Mouse (Mus musculus) left cerebral cortex, adult 11 months (tissue): Measurements from ENCODE around the gene Parm1.

ENCODE experiments used
- DNase-seq: peaks from one replicate; pipeline ENCODE4 v3.0.0; 2022; ENCODE audit warnings: low spot score

Parm1 gene

GRCm38 (mm10) chr5:91578924-91579323, 61.5 kb downstream of the Parm1 start:
- no peak for DNase-seq

GRCm38 (mm10) chr5:91581799-91582198, 64.4 kb downstream of the Parm1 start:
- DNase-seq, result no peak

- no peak for DNase-seq
Measured at GRCm38 (mm10) chr5:91586206-91586605, 68.8 kb downstream of the Parm1 start.

GRCm38 (mm10) chr5:91594083-91594482, 76.7 kb downstream of the Parm1 start:
- no peak for DNase-seq

GRCm38 (mm10) chr5:91597216-91597615, 79.8 kb downstream of the Parm1 start:
- DNase-seq, result no peak

DNA sequence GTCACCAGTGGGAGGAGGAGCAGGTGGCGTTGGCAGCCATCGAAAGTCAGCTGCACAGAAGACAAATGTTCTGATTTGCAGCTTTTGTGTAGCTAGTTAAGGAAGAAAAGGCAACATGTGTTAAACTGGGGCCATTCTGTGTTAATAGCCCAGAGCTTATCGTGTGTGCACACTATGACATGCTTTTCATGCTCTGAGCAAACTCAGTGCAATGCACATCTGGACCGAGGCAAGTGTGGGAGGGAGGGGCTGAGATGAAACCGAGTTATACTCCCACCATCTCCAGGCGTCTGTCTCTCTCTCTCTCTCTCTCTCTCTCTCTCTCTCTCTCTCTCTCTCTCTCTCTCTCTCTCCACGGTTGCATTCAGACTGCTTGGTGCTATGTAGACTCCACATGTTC, 82.4 kb downstream of the Parm1 start:
- no peak for DNase-seq

DNA sequence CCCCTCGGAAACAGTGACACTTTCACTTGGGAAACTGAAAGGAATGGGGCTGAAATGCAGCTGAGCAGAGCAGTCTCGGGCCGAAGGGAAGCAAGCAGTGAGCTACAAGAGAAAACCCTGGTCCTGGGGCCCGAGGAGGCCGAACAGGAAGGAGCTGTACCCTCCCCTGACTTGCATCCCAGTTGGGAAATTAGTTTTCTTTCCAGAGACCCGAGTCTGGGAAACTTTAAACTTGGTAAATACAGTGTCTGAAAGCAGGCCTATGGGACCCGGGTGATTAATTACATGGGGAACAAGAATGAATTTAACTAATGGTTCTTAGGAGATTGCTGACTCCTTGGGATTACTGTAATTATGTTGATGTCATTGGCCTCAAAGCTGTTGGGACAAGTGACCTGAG, 85.9 kb downstream of the Parm1 start:
- DNase-seq, result no peak

- DNase-seq, result no peak
Measured at GRCm38 (mm10) chr5:91603787-91604439, 86.5 kb downstream of the Parm1 start.

DNA sequence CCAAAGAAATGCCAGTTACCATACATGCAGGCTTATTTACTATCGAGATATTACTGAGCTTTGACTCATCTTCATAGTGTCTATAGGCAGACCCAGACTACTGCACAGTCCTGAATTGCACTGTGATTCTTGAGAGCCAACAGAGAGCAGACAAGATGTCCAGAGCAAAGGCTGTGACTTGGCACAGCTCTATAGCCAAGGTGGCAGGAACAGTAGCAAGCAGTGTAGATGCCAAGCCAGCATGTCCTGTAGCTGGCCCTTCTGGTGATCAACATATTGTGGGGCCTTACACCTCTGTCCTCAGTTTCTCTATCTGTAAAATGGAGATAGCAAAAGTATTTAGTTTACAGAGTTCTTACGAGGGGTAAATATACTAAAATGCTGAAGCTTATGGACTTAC, 89.8 kb downstream of the Parm1 start:
- DNase-seq, result no peak

- no peak for DNase-seq
Measured at GRCm38 (mm10) chr5:91607841-91608240, 90.4 kb downstream of the Parm1 start.

DNA sequence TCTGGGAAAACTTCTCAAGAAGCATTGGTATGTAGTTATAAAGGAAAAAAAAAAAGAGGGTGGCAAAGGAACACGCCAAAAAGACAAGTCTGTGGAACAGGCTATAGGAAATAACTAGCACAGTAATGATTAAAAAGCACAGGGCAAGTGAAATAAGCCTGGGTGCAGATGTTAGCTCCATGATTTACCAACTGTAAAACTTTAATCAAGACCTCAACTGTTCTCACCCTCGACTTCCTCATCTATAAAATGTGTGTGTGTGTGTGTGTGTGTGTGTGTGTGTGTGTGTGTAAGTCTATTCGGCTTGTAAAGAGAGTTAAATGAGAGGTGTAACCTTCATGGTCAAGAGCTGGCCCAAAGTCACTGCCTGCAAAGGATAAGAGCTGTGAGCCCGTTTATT, 91.6 kb downstream of the Parm1 start:
- DNase-seq, result no peak

DNA sequence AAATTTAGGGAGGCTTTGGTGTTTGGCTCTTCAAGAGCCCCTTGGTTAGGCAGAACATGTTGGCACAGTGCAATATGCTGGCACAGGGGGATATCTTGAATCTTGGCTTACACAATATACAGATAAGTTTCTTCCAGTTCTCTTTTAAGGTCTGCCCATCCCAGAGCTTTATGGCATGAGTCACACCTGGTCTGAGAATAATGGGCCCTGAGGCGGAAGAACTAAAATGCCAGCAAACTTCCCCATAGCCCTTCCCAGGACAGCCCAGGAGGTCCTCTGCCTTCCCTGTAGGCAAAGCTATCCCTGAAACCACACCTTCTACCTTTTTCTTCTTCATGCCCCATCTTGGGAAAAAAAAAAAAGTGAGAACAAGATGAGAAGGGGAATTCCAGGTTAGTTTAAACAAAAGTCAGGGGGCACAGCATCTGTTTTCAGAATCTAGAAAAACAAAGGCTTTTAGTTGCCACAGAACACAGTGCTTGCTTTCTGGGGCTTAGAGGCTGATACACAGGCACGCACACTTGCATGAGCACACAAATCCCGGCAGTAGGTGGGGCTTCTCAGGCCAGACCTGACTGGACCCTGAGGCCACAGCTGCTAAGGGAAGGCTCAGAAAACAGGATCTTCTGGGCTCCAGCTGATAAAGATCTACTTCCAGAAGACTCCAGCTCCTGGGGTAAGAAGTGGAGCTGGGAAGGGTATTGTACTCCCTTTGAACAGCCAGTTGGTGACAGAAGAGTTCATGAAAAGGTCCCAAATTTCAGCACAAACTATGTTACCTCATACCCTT, 92.3 kb downstream of the Parm1 start:
- DNase-seq, result no peak

DNA sequence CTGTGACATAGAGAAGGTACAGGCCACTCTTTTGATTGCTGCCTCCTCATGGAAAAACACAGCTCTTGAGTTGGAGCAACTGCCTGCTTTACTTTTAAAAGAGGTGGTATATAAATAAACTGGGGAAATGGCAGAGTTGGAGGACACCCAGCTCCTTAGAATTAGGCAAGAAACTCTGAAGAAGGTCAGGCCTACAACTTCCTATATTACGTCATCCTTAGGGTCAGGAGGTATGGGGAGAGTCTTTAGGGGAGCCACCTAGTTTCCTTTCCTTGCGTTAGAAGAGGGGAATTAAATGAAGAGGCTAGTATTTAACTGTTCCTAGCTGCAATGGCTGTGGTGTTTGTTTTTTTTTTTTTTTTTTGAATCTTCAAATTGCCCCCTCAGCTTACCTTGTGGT, 93.1 kb downstream of the Parm1 start:
- DNase-seq, result no peak

GRCm38 (mm10) chr5:91611589-91611988, 94.2 kb downstream of the Parm1 start:
- DNase-seq, result no peak

DNA sequence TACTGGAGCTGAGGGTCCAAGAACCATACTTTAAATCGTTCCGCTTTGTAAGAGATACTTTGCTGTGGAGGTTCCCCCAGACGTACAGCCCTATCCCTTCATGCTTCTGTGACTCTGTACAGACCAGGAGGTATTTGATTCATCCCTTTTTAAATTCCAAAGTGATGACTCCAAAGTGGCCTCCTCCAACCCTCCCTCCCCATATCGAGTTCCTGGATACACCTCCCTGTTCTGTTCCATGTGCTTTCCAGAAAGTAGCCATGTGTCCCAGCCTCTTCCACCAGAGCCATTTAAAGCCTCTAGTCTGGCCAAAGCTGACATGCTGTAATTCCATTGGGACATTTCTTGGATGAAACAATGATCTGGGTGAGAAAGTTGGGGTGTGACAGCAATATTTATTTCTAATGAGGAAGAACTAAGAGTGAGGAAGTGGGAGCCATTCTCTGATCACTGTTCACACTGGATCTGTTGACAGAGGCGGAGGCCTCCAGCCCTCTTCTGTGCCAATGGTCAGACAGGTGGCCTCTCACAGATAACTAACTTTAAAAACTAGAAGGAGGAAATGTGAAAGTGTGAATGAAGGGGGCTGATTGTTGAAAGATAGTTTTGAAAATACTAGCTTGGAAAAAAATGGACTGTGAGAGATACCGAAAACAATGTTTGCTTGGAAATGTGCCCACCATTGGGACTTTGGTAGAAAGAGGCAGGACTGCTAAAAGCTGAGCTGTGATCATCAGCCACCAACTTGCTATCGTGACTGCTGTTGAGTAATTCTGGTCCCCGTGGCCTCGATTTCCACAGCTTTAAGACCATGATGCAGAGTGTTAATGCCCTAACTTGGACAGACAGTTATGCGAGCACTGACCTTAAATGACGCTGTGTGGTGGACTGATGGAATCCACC, 100.2 kb downstream of the Parm1 start:
- no peak for DNase-seq

DNA sequence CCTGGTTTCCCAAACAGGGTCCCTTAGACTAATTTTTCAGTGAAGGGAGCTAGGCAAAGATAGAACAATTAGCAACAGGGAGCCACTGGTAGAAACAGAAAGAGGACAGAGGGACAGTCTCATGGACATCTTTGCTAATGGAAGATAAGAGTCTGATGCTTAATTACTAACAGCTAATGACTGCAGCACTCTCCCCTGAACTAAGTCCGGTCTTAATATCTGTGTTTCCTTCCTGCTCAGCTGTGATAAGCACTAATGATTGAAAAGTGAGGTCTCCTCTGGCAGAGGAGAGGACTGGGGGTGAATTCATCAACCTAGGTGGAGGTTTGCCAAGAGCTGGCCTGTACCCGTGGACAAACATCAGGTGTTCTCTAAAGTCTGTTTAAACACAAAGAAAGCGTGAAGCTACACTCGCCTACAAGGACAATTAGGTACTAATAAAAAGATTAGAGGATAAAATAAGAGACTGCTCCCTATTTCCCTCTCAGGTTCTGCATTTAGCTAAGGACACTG, 101.3 kb downstream of the Parm1 start:
- DNase-seq, result no peak

- DNase-seq, result no peak
Measured at GRCm38 (mm10) chr5:91621197-91621596, 103.8 kb downstream of the Parm1 start.

DNA sequence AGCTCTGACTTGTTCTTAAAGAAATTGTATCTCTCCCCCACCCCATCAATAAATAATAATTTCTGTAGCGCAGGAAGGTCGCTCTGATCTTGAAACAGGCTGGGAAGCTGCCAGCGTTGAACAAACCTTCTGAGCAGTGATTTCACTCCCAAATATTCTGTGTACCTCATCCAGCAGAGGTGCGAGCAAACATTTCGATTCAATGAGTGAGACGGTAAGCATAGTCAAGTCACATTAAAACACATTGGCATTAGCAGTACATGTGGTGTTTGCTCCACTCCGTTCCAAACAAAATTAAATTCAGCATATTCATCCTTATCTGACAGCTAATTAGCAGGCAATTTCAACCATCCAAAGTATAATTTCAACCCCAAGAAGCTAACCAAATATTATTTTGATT, 109.4 kb downstream of the Parm1 start:
- no peak for DNase-seq

DNA sequence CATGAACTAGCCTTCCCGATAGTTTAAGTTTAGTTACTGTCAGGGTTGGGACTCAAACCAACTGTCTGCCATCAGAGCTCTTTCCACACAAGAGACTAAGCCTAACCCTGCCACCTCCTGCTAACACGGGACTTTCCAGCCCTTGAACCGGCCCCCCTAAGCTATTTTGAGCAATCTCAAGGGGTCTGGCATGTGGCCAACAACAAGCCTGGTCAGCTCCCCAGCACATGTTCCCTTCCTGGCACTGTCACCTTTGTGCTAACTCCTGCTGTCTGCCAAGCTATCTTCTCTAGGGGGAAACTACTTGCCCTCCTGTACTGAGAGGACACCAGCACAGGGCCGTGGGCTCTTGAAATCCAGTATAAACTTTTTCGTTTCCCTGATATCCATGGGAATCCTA, 112.1 kb downstream of the Parm1 start:
- no peak for DNase-seq

DNA sequence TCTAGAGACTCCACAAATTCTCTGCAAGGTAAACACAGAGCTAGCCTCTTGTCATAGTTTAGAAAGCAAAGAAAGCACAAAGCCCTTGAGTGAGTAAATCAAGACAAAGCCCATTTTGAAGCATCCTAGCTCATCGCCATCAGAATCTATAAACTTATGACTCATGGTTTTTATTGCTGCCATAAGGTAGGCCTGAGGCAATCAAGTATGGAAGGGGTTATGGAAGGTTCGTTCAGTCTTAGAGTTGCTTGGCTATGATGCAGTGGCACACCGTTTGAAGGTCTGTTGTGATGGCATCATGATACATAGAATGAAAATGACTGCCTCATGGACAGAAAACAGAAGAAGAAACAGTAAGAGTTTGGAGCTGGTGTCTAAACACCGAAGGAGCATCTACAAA, 133.9 kb downstream of the Parm1 start:
- DNase-seq, result no peak

GRCm38 (mm10) chr5:91653061-91653915, 135.9 kb downstream of the Parm1 start:
- DNase-seq, result no peak
